Mouse (Mus musculus) G1E (cell line): ENCODE measurements around the gene Gne. TPM values are rescaled to one million over a fixed set of nuclear protein-coding genes. Genes with fewer than 3 reads are reported as not detected.

Experiments
- ATAC-seq: 2 replicates; pipeline ENCODE4 v1.8.0; 2016; ENCODE audit warnings: mild to moderate bottlenecking; ENCODE audit not compliant: insufficient number of reproducible peaks, poor library complexity, low FRiP score, severe bottlenecking; ENCODE audit errors: extremely low read depth
- DNase-seq: peaks from one replicate; pipeline ENCODE4 v3.0.0; 2012; ENCODE audit warnings: low spot score
- H3K27me3 ChIP-seq: 2 replicates; pipeline ENCODE4 v1.6.1; 2012; ENCODE audit warnings: mild to moderate bottlenecking, low read length, inconsistent platforms; ENCODE audit not compliant: insufficient read depth
- H3K36me3 ChIP-seq: replicated peaks from 2 replicates; pipeline ENCODE3; 2012; ENCODE audit warnings: mild to moderate bottlenecking, inconsistent platforms
- H3K4me1 ChIP-seq: 2 replicates; pipeline ENCODE4 v1.6.1; 2012; ENCODE audit warnings: low read depth, low read length, inconsistent platforms, mixed read lengths; ENCODE audit not compliant: insufficient read depth
- H3K4me3 ChIP-seq: 2 replicates; pipeline ENCODE4 v1.5.1; 2012; ENCODE audit warnings: low read depth, mild to moderate bottlenecking, inconsistent platforms, low read length, moderate library complexity, mixed read lengths
- H3K9me3 ChIP-seq: replicated peaks from 2 replicates; pipeline ENCODE4 v1.6.1; 2012; ENCODE audit warnings: inconsistent platforms
- CTCF ChIP-seq: IDR thresholded peaks from 2 replicates; pipeline ENCODE4 v1.5.1; 2012; ENCODE audit warnings: low read depth, low read length, inconsistent platforms, mixed read lengths
- GATA1 ChIP-seq: IDR thresholded peaks from 2 replicates; pipeline ENCODE4 v1.6.1; 2012; ENCODE audit warnings: borderline replicate concordance, low read length, inconsistent platforms, mixed read lengths
- GATA2 ChIP-seq: IDR thresholded peaks from 2 replicates; pipeline ENCODE4 v1.6.1; 2012; ENCODE audit warnings: low read depth, low read length, inconsistent platforms, borderline replicate concordance
- POLR2AphosphoS5 ChIP-seq: IDR thresholded peaks from 2 replicates; pipeline ENCODE4 v1.6.1; 2012; ENCODE audit warnings: low read depth, low read length, inconsistent platforms; ENCODE audit not compliant: insufficient replicate concordance
- TAL1 ChIP-seq: conservative IDR thresholded peaks from 2 replicates; pipeline ENCODE4 v1.6.1; 2012; ENCODE audit warnings: low read depth, low read length, inconsistent platforms, mixed read lengths
- polyA plus RNA-seq: library from polyadenylated mRNA; stranded (reverse); fragments of >175 nt; gene quantifications from 2 replicates; pipeline ENCODE4 v1.2.3, GENCODE M21; 2012
- total RNA-seq, 2 experiments: library from RNA; stranded (forward) in 1 of 2; stranded (reverse) in 1 of 2; fragments of 200-1000 nt in 1 of 2; fragments of >200 nt in 1 of 2; fragmentation: Nextera tagmentation in 1 of 2; gene quantifications; 2 replicates each; pipeline ENCODE4 v1.2.3; 2014 to 2017

The Gne gene
- total RNA-seq (2014; fragmentation: Nextera tagmentation), result 41.5 and 42.6 TPM in 2 replicates
- total RNA-seq (2017), result 17.9 and 18.1 TPM in 2 replicates
- 35.3 and 40.9 TPM in 2 replicates for polyA plus RNA-seq

DNA sequence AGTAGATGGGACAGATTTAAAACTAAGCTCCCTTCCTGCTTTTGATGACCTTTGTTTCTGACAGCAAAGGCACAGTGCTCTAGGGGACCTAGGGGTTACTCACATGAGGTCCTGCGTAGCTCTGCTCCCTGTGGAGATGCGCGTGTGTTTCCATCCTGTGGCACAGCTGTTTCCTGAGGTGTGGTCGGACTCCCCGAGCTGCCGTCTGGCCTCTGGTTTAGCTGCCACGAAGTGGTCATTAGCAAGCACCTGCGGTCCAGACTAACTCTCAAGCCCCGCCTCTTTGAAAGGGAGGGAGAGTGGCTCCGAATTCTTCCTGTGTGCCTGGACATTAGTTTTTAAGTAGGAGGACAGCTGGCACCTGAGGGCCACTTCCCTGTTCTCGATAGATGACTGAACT, at the start of gene Gne:
Gene Gne (minus strand): TSS at position 233 of the 400 bp plus-strand sequence.
- ATAC-seq (no peak), DNase-seq (no peak)
- no peaks in the 10 kb centered on the region for H3K36me3 ChIP-seq
- peaks cover 42% of the 10 kb centered on the region for H3K27me3 ChIP-seq
- no peaks in the 10 kb centered on the region for H3K4me1 ChIP-seq
- H3K4me3 ChIP-seq, result no peak within 1 kb of the TSS
- H3K9me3 ChIP-seq, result no peaks in the 10 kb centered on the region
- TF ChIP-seq GATA2 (no peak), CTCF (no peak), POLR2AphosphoS5 (no peak), TAL1 (no peak), GATA1 (no peak)

DNA sequence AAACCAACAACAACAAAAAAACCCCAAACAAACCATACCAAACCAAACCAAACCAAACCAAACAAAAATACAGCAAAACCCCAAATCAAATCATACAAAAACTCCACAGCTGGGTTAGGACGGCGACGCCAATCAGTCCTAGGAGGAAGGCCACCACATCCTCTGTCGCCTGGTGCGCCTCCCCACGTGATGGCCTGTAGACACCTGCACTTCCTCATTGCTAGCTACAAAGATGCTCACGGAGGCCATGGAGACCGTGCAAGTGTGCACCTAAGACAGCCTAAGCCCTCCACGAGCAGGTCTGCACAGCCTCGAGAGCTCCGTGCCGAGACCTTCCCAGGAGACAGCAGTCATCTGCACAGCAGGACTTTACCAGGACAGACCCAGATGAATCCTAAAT, 42.8 kb upstream of the Gne start:
- no peaks in the 10 kb centered on the region for H3K9me3 ChIP-seq
- no peak overlapping the region for H3K4me3 ChIP-seq
- ATAC-seq (no peak), DNase-seq (no peak)
- H3K27me3 ChIP-seq, result no peaks in the 10 kb centered on the region
- peaks cover 62% of the 10 kb centered on the region for H3K36me3 ChIP-seq
- H3K4me1 ChIP-seq, result peaks cover 2% of the 10 kb centered on the region; the same call in 1 of the 2 replicates
- TF ChIP-seq GATA1 (no peak), GATA2 (no peak), CTCF (no peak), POLR2AphosphoS5 (no peak), TAL1 (no peak)

DNA sequence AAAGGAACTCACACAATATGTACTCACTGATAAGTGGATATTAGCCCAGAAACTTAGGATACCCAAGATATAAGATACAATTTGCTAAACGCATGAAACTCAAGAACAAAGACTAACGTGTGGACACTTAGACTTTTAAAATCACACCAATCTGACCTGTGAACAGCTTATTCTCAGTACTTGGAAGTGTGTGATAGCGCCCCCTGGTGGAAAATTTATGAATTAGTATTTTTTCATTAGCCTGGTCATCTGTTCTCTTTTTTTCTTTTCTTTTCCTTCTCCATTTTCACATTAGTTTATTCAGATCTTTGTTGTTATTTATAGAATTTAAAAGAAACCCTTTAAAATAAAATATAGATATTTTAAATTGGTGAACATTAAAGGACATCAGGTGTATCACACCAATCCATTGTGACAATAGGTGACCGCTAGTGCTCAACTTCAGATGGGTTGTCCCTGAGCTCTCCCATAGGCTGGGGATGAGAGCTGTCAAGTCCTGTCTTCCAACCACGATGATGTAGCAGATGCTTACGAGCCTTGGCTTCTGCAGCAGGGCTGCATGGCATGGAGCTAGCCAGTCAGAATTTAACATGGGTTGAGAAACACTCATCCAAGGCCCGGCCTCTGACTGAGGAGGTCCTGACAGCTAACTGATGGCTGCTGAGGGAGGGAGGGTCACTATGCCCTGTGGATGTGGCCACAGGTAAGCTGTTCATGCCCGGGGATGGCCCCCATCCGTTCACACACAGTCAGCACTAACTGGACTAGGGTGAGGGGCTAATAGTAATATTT, 35.6 kb upstream of the Gne start:
- Histone ChIP-seq H3K4me1 (no peaks in the 10 kb centered on the region), H3K4me3 (no peak overlapping the region), H3K9me3 (no peaks in the 10 kb centered on the region), H3K27me3 (peaks cover 26% of the 10 kb centered on the region), H3K36me3 (peaks cover under 1% of the 10 kb centered on the region)
- ATAC-seq (no peak), DNase-seq (peak; percentile 14)
- TF ChIP-seq TAL1, result no peak
- no peak for TF ChIP-seq GATA1
- TF ChIP-seq CTCF, result no peak
- TF ChIP-seq GATA2, result no peak
- no peak for TF ChIP-seq POLR2AphosphoS5

DNA sequence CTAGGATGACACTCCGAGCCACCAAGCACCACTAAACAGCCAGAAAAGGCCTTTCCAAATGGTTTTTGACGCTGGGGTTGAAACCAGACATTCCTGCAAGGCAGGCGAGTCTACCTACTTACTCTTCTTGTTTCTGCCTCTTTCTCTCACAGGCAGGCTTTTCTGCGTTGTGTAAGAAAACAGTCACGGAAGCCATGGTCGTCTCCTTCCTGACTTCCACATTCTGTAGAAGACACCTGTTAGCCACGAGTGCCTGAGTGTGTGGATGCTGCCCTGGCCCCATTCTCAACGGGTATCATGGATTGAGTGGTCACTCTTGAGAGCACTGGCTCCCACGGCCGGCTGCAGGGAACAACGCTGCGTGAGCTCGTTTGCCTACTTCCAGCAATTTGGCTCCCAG, 31.1 kb upstream of the Gne start:
- no peak for ATAC-seq
- H3K9me3 ChIP-seq, result no peaks in the 10 kb centered on the region
- TF ChIP-seq GATA2 (no peak), GATA1 (no peak), CTCF (no peak)

DNA sequence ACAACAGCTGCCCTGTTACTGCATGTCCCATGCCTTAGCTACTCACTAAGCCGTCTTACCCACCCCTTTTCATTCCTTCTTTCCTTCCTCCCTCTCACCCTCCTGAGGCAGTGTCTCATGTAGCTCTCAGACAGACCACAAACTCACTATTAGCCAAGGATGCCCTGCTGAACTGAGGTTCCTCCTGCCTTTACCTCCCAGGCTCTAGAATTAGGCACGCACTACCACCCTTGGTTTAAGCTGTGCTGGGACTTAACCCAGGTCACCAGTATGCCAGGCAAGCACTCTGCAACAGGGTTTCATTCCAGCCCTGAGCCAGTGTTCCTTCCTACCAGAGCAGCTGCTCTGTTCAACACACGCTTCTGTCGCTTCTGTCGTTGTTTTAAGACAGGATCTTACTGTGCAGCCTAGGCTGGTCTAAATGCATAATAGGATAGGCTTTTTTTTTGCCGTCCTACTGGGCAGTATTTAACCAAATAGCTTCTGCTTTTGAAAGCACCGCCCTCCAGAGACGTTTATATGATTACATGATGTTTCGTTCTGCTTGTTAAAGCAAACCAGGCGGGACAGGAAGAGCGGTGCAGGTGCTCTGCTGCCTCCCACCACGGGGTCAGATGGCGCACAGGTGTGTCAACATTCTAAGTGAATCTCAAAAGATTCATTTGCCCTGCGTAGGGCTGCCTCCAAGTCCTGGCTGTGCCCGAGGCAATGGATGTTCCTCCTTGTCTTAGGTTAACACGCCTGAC, 29.6 kb upstream of the Gne start:
- no peak for DNase-seq
- Histone ChIP-seq H3K36me3 (no peaks in the 10 kb centered on the region), H3K9me3 (no peaks in the 10 kb centered on the region), H3K4me3 (no peak overlapping the region), H3K27me3 (peaks cover 51% of the 10 kb centered on the region), H3K4me1 (no peaks in the 10 kb centered on the region)
- no peak for ATAC-seq
- TF ChIP-seq CTCF, result no peak
- no peak for TF ChIP-seq TAL1
- no peak for TF ChIP-seq GATA2
- no peak for TF ChIP-seq POLR2AphosphoS5

More for the DNA sequence above, 31.1 kb upstream of the Gne start:
- H3K4me3 ChIP-seq, result no peak overlapping the region
- peaks cover 47% of the 10 kb centered on the region for H3K27me3 ChIP-seq
- no peak for DNase-seq
- no peaks in the 10 kb centered on the region for H3K4me1 ChIP-seq
- no peaks in the 10 kb centered on the region for H3K36me3 ChIP-seq

DNA sequence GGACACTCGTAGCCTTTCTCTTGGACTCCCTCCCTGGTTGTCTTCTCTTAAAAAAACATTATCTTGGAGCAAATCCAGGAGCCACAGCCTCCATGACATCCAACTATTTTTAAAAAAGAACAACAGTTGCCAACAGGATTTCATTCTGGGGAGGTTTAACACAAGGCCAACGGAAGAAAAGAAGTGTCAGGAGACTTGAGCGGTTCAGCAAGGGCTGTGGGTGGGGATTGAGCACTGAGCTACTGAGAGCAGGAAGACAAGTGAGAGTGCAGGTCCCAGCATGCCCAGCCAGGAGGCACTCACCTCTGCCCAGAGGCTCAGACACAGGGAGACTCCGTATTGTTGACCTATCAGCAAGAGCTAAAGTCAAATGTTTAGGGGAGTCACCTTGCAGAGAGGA, 28.8 kb upstream of the Gne start:
- no peaks in the 10 kb centered on the region for H3K36me3 ChIP-seq
- peaks cover 55% of the 10 kb centered on the region for H3K27me3 ChIP-seq
- TF ChIP-seq GATA1 (no peak), CTCF (no peak), TAL1 (no peak), POLR2AphosphoS5 (no peak), GATA2 (no peak)
- ATAC-seq (no peak), DNase-seq (no peak)
- H3K4me3 ChIP-seq, result no peak overlapping the region
- H3K4me1 ChIP-seq, result no peaks in the 10 kb centered on the region
- no peaks in the 10 kb centered on the region for H3K9me3 ChIP-seq
